Mouse (Mus musculus) limb, embryonic 14.5 days (tissue): ENCODE results near the gene Abcg8. TPM values are rescaled to one million over a fixed set of nuclear protein-coding genes. Genes with fewer than 3 reads are reported as not detected.

Experiments
- ATAC-seq: fragments of 200-750 bp; cut with Nextera tagmentation; 2 replicates; pipeline ENCODE4 v1.8.0; 2017; ENCODE audit warnings: low read depth, moderate number of reproducible peaks, moderate TSS enrichment; ENCODE audit not compliant: low FRiP score
- DNase-seq: peaks from one replicate; pipeline ENCODE4 v3.0.0-alpha.2; 2015; ENCODE audit warnings: low spot score
- H3K27ac ChIP-seq: fragments of 300-500 bp; sonication (generic); replicated peaks from 2 replicates; pipeline ENCODE4 v1.5.1; 2014; ENCODE audit warnings: low read depth, mild to moderate bottlenecking, low read length, moderate library complexity, mixed read lengths
- H3K27me3 ChIP-seq: fragments of 300-500 bp; sonication (generic); 2 replicates; pipeline ENCODE4 v1.6.1; 2014; ENCODE audit warnings: low read length, mixed read lengths; ENCODE audit not compliant: control insufficient read depth, insufficient read depth
- H3K36me3 ChIP-seq: fragments of 300-500 bp; sonication (generic); 2 replicates; pipeline ENCODE4 v1.6.1; 2014; ENCODE audit warnings: mild to moderate bottlenecking, low read length, moderate library complexity, mixed read lengths; ENCODE audit not compliant: control insufficient read depth, insufficient read depth
- H3K4me1 ChIP-seq: fragments of 300-500 bp; sonication (generic); 2 replicates; pipeline ENCODE4 v1.6.1; 2014; ENCODE audit warnings: antibody characterized with exemption, low read length, mixed read lengths; ENCODE audit not compliant: control insufficient read depth, insufficient read depth
- H3K4me2 ChIP-seq: fragments of 300-500 bp; sonication (generic); replicated peaks from 2 replicates; pipeline ENCODE4 v1.6.1; 2014; ENCODE audit warnings: low read depth, mild to moderate bottlenecking, low read length, moderate library complexity; ENCODE audit not compliant: severe bottlenecking
- H3K4me3 ChIP-seq: fragments of 300-500 bp; sonication (generic); replicated peaks from 2 replicates; pipeline ENCODE4 v1.5.1; 2014; ENCODE audit warnings: low read length
- H3K9ac ChIP-seq: fragments of 300-500 bp; sonication (generic); 2 replicates; pipeline ENCODE4 v1.6.1; 2014; ENCODE audit warnings: mild to moderate bottlenecking, low read depth, low read length, moderate library complexity; ENCODE audit not compliant: severe bottlenecking
- H3K9me3 ChIP-seq: fragments of 300-500 bp; sonication (generic); 2 replicates; pipeline ENCODE4 v1.6.1; 2016; ENCODE audit warnings: low read length; ENCODE audit not compliant: control insufficient read depth
- POLR2A ChIP-seq: fragments of 200-500 bp; IDR thresholded peaks from 2 replicates; pipeline ENCODE4 v1.8.0; 2012; ENCODE audit warnings: inconsistent platforms, mild to moderate bottlenecking, moderate library complexity, borderline replicate concordance; ENCODE audit not compliant: insufficient read depth, insufficient read length; ENCODE audit errors: extremely low read depth
- WGBS: fragments of 180-500 bp; shearing (Covaris S2); extraction: QIAGEN DNeasy Blood & Tissue Kit; methylation state at CpG from one replicate; pipeline ENCODE4 v1.1.7; 2014; 5-methylcytosine and 5-hydroxymethylcytosine counted together
- polyA plus RNA-seq, 2 experiments: library from polyadenylated mRNA; depleted of rRNA in 1 of 2; stranded (reverse) in 1 of 2; unstranded in 1 of 2; fragments of >200 nt; fragmentation: Nextera tagmentation in 1 of 2; extraction: Ambion mirVana in 1 of 2; gene quantifications; 2 replicates each; pipeline versions ENCODE4 v1.2.1 to v1.2.3; 2012 to 2014

Gene Abcg8
- polyA plus RNA-seq, 2 experiments = 0.16 TPM; not detected in 1

DNA sequence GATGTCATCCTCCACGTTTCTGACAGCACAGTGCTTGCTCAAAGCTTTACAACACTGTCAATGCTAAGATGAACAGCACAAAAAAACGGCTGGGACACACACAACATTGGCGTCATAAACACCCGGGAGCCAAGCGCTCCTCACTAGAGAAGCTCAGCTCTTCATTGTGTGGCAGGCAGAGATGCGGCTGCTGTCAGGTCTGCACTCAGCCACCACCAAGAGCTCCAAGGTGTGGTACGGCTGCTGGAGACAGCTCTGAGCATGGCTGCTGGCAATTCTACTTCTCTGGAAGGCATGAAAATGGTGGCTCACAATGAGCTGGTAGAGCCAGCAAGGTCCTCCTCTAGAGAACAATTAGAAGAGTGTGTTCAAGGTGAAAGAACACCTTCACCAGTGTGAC, 32.7 kb downstream of the Abcg8 start:
- no peak overlapping the region for H3K4me2 ChIP-seq
- H3K36me3 ChIP-seq = peaks cover 48% of the 10 kb centered on the region
- H3K4me1 ChIP-seq = no peaks in the 10 kb centered on the region
- no peak for TF ChIP-seq POLR2A
- no peak overlapping the region for H3K9ac ChIP-seq
- ATAC-seq (no peak), DNase-seq (no peak)
- WGBS = 81% methylated on average over 7 of the region's 7 CpGs
- H3K9me3 ChIP-seq = no peaks in the 10 kb centered on the region
- H3K4me3 ChIP-seq = no peak overlapping the region
- no peak overlapping the region for H3K27ac ChIP-seq
- H3K27me3 ChIP-seq = no peaks in the 10 kb centered on the region

DNA sequence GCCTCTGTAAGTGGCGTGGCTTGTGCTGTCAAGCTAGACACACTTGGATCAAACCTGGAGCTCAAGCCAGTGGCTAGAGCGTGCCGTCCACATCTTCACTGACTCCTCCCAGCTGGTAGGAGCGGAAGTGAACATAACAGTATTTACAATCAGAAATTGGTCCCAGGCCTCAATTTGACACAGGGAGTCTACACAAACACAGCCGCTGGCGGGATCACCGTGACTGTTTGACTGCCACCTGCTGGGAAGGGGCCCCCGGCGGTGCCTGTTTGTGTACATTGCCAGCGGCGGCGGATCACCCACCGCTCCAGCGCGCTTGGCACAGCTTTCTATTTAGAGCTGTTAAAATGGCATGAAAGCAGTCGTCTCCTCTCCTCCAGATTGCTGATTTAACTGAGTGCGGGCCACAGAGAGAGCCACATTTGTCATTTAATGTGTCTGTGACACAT, 33.3 kb downstream of the Abcg8 start:
- H3K4me2 ChIP-seq = no peak overlapping the region
- no peak for ATAC-seq

DNA sequence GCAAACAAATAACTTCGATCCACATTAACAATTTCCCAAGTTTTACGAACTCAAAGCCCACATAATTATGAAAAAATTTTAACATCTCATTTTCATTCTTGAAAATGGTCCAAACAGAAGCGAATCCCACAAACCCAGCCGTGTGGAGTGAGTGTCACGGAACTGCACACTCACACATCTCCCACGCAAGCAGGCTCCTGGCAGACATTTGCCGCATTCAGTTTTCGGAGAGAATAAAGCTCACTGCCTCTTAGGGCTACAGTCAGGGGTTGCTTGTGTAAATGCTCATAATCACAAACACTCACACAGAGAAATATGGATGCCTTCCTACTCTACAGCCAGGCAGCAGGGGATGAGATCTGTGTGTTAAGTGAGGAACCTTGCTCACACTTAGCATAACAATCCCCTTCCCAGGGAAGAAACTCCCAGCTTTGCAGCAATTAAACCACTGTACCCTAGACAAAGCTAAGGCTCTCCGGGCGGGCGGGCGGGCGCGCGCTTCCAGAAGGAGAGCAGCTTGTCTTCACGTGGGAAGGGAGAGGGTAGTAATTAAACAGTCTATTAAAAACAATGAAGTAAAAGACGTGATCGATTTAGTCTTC, 37.6 kb downstream of the Abcg8 start:
- 89% methylated on average over 18 of the region's 18 CpGs for WGBS
- no peak for TF ChIP-seq POLR2A
- Histone ChIP-seq H3K36me3 (peaks cover 28% of the 10 kb centered on the region), H3K4me1 (no peaks in the 10 kb centered on the region), H3K4me2 (no peak overlapping the region), H3K4me3 (no peak overlapping the region), H3K27ac (no peak overlapping the region), H3K9me3 (no peaks in the 10 kb centered on the region), H3K9ac (no peak overlapping the region), H3K27me3 (no peaks in the 10 kb centered on the region)
- DNase-seq = no peak
- no peak for ATAC-seq

More for the DNA sequence above, 33.3 kb downstream of the Abcg8 start:
- no peaks in the 10 kb centered on the region for H3K9me3 ChIP-seq
- H3K4me1 ChIP-seq = no peaks in the 10 kb centered on the region
- H3K4me3 ChIP-seq = no peak overlapping the region
- peak; percentile 36 for DNase-seq
- H3K27ac ChIP-seq = no peak overlapping the region
- TF ChIP-seq POLR2A = no peak
- no peak overlapping the region for H3K9ac ChIP-seq
- H3K36me3 ChIP-seq = peaks cover 50% of the 10 kb centered on the region
- WGBS = 58% methylated on average over 17 of the region's 17 CpGs
- H3K27me3 ChIP-seq = no peaks in the 10 kb centered on the region

DNA sequence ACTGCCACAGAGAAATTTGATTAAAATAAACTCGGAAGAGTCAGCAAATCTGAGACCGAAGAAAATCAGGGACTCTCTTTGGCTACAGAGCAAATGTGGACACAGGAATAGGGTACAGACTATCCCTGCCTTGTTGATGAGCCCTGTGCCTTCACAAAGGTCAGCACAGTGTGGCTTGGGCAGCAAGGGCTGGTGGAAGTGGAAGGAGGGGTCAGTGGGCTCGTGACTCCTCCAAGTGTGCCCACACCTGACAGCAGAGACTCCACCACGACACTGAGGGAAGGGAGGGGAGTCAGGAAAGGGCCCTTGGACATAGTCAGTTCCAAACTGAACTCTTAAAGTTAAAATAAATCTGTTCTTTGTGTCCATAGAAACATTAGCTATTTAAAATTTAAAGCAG, 38.8 kb downstream of the Abcg8 start:
- 66% methylated on average over 4 of the region's 4 CpGs for WGBS

DNA sequence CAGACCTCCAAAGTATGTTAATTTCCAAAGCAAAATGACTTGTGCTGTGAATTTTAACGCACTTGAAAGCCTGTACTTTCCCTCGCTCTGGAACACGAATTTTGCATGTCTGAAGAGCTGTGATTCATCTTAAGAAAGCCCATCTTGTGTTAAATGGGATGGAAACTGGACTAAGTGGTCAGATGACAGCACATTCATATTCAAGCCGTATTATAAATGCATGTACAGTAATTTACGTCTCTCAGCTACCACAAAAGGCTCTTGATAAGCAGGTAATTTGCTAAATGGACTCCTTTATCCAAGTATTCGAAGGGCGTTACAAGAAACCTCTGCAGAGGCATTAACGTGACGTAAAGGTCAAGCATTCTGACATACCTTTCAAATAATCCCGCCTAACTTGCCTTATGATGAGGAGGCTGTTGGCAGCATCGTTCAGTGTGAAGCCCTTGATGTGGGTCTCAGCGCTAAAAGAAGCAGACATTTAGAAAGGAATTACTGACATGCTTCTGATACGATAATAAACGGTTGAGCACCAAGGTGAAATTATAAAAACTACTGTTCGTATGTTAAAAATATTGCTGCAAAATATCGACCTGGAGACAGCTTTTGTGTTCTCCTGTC, 40.3 kb downstream of the Abcg8 start:
- no peak for TF ChIP-seq POLR2A
- Histone ChIP-seq H3K4me3 (no peak overlapping the region), H3K27me3 (no peaks in the 10 kb centered on the region), H3K9ac (no peak overlapping the region), H3K36me3 (peaks cover 12% of the 10 kb centered on the region), H3K4me1 (no peaks in the 10 kb centered on the region), H3K9me3 (no peaks in the 10 kb centered on the region), H3K27ac (no peak overlapping the region), H3K4me2 (no peak overlapping the region)
- WGBS = 83% methylated on average over 16 of the region's 16 CpGs
- ATAC-seq (no peak), DNase-seq (no peak)

More for the DNA sequence above, 38.8 kb downstream of the Abcg8 start:
- peaks cover 16% of the 10 kb centered on the region for H3K36me3 ChIP-seq
- no peak overlapping the region for H3K9ac ChIP-seq
- no peaks in the 10 kb centered on the region for H3K9me3 ChIP-seq
- DNase-seq (no peak), ATAC-seq (no peak)
- no peak overlapping the region for H3K4me3 ChIP-seq
- no peak overlapping the region for H3K27ac ChIP-seq
- H3K27me3 ChIP-seq = no peaks in the 10 kb centered on the region
- H3K4me1 ChIP-seq = no peaks in the 10 kb centered on the region
- no peak overlapping the region for H3K4me2 ChIP-seq
- no peak for TF ChIP-seq POLR2A
